Mouse (Mus musculus): ENCODE measurements at regions not wholly inside any gene's neighbourhood (a gene's known extent, or its start where the extent isn't known, plus 50 kb on each side); places are given as distances from the start of the nearest gene placed in this dataset.
A peak's percentile ranks its signal among the peaks of the same experiment; 100 is the strongest.

DNA sequence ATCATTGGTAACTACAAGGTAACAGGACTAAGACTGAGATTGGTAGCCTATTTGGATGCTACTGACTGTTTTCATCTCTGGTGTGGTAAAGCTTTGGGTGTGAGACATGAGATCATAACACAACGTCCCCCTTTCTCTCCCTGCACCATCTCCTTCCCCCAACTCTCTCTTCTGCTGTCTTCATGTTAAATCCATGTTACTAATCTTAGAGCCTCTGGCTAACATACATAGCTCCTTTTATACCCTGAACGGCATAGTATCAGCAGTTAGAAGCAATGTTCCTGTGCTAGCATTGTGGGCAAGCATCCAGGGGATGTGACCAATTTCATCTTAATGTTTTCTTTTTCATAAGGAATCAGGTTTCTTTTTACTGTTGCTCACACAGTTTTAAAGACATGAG is 365.1 kb upstream of the Fam241a start:
- Histone ChIP-seq H3K4me3 (replicated peaks in 1 of 3; ENCODE audit: low read depth in 2 of 3, low read length in 2 of 3, poor library complexity in 1 of 3) (no peak overlapping the region), H3K4me2 (ENCODE audit: insufficient read depth, low read depth, poor library complexity, severe bottlenecking) (no peak overlapping the region), H3K9me3 (replicated peaks; ENCODE audit: low read length) (no peaks in the 10 kb centered on the region), H3K27ac (ENCODE audit: insufficient read depth, low read depth) (no peak overlapping the region), H3K4me1 (ENCODE audit: control insufficient read depth in 1 of 2, insufficient read depth in 2 of 2) (no peaks in the 10 kb centered on the region), H3K79me2 (replicated peaks; ENCODE audit: control insufficient read depth, extremely low read depth, insufficient read depth, poor library complexity, severe bottlenecking) (no peaks in the 10 kb centered on the region), H3K36me3 (replicated peaks in 1 of 2; ENCODE audit: control insufficient read depth in 1 of 2, insufficient read depth in 1 of 2, low read length in 1 of 2) (no peaks in the 10 kb centered on the region), H3K27me3 (replicated peaks) (no peaks in the 10 kb centered on the region), H3K9ac (ENCODE audit: insufficient read depth, low read depth) (no peak overlapping the region)
- dilution Hi-C loops (cut with MboI; ENCODE audit: extremely low pct_ligation_motif_present, extremely low pct_unique_long_range_greater_than_20kb, low sequenced_read_pairs) (no loop called here), in situ Hi-C loops (cut with MboI; ENCODE audit: low pct_ligation_motif_present, low pct_unique_long_range_greater_than_20kb, low sequenced_read_pairs) (no loop called here)
- no peak for DNase-seq (ENCODE audit: extremely low read depth)
- TF ChIP-seq HCFC1 (IDR thresholded peaks at IDR 0.05; ENCODE audit: low read depth, low read length) (no peak), POLR2A (IDR thresholded peaks at IDR 0.05; ENCODE audit: low read depth, low read length) (no peak), SMC3 (IDR thresholded peaks at IDR 0.05; ENCODE audit: low read depth, low read length) (no peak), E2F4 (IDR thresholded peaks at IDR 0.05; ENCODE audit: insufficient replicate concordance, low read depth, low read length) (no peak), MAZ (IDR thresholded peaks at IDR 0.05; ENCODE audit: low read depth, low read length) (no peak), MXI1 (IDR thresholded peaks at IDR 0.05; ENCODE audit: low read depth, low read length) (no peak), IRF4 (IDR thresholded peaks at IDR 0.05; ENCODE audit: low read depth, low read length) (no peak), PAX5 (IDR thresholded peaks at IDR 0.05; ENCODE audit: low read length) (no peak), ZMIZ1 (IDR thresholded peaks at IDR 0.05; ENCODE audit: low read depth, low read length) (no peak), TBP (conservative IDR thresholded peaks at IDR 0.05; ENCODE audit: low read depth, low read length) (no peak), MEF2A (IDR thresholded peaks at IDR 0.05; ENCODE audit: borderline replicate concordance, low read depth, low read length) (no peak), POLR2AphosphoS2 (IDR thresholded peaks at IDR 0.05; ENCODE audit: low read depth, low read length) (no peak), KAT2A (IDR thresholded peaks at IDR 0.05; ENCODE audit: insufficient replicate concordance, low read length) (no peak), JUND (conservative IDR thresholded peaks at IDR 0.05; ENCODE audit: low read depth, low read length) (no peak), RAD21 (IDR thresholded peaks at IDR 0.05; ENCODE audit: low read depth, low read length) (no peak), ELF1 (IDR thresholded peaks at IDR 0.05; ENCODE audit: low read depth, low read length) (no peak), EP300 (IDR thresholded peaks at IDR 0.05; ENCODE audit: low read length) (no peak), USF1 (IDR thresholded peaks at IDR 0.05; ENCODE audit: low read depth, low read length) (no peak), NELFE (IDR thresholded peaks at IDR 0.05; ENCODE audit: low read depth, low read length) (no peak), JUN (IDR thresholded peaks at IDR 0.05; ENCODE audit: insufficient read depth, low read depth, low read length) (no peak)

DNA sequence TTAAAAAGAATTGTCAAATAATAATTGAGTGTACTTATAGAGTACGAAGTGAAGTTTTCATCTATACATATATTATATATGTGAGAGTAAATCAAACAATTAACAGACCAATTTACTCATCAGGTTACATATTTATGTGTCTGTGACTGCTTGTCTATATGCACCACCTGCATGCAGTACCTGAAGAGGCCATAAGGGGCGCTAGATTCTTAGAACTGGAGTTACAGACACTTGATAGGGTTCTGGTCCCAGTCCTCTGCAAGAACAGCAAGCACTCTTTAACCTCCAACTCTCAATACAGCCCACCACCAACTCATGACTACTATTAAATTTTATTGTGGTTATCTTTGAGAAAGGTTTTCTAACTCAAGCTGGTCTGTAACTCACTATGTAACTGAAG is 351.7 kb upstream of the Fam241a start:
- in situ Hi-C loops (cut with MboI; ENCODE audit: low pct_ligation_motif_present, low pct_unique_long_range_greater_than_20kb, low sequenced_read_pairs) = no loop called here
- dilution Hi-C loops (cut with MboI; ENCODE audit: extremely low pct_ligation_motif_present, extremely low pct_unique_long_range_greater_than_20kb, low sequenced_read_pairs) = no loop called here
- Histone ChIP-seq H3K27me3 (replicated peaks) (no peaks in the 10 kb centered on the region), H3K27ac (ENCODE audit: insufficient read depth, low read depth) (no peak overlapping the region), H3K36me3 (replicated peaks in 1 of 2; ENCODE audit: control insufficient read depth in 1 of 2, insufficient read depth in 1 of 2, low read length in 1 of 2) (no peaks in the 10 kb centered on the region), H3K79me2 (replicated peaks; ENCODE audit: control insufficient read depth, extremely low read depth, insufficient read depth, poor library complexity, severe bottlenecking) (no peaks in the 10 kb centered on the region), H3K4me1 (ENCODE audit: control insufficient read depth in 1 of 2, insufficient read depth in 2 of 2) (no peaks in the 10 kb centered on the region), H3K9ac (ENCODE audit: insufficient read depth, low read depth) (no peak overlapping the region), H3K4me3 (replicated peaks in 1 of 3; ENCODE audit: low read depth in 2 of 3, low read length in 2 of 3, poor library complexity in 1 of 3) (no peak overlapping the region), H3K9me3 (replicated peaks; ENCODE audit: low read length) (no peaks in the 10 kb centered on the region), H3K4me2 (ENCODE audit: insufficient read depth, low read depth, poor library complexity, severe bottlenecking) (no peak overlapping the region)
- TF ChIP-seq MEF2A (IDR thresholded peaks at IDR 0.05; ENCODE audit: borderline replicate concordance, low read depth, low read length) (no peak), CTCF (conservative IDR thresholded peaks at IDR 0.05 in 1 of 2, IDR thresholded peaks at IDR 0.05 in 1 of 2; ENCODE audit: low read depth in 2 of 2, low read length in 2 of 2) (0 out of 4 replicates have a peak, but pooled peaks of 1 of the 2 experiments have one; percentile 17)
- DNase-seq (ENCODE audit: extremely low read depth) = peak; percentile 8
